Comparison of ENCODE assay signal across 8 mouse cellular contexts in the genomic region with DNA sequence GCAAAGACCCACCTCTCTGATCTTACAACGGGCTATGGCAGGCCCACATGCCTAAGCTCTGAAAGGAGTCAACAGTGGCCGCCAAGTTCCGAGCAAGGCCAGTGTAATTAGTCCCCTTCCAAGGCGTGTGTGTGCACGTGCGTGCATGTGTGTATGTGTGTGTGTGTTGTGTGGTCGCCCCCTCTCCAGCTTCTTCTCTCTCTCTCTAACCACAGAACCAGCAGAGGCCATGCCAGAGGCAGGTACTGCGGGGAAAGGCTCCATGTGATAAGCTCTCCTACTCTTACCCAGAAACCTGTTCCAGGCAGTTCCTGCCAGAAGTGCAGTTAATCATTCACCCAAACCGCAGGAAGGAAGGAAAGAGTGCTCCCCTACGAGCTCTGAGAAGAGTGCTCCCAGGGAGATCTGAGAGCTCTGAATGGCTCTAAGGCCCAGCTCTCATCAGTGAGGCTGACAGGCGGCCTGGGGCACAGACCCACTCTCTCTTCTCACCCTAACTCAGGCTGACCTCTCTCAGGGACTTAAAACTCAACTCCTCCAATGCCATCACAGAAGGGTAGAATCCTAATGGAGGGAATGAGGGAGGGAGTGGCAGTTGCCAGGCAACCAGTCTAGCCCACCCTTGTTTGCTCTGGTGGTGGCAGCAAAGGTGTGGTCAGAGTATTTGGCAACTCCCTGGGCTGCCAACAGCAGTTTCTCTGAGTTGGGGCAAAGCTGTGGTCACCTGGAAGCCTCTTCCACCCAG. TPM values are rescaled to one million over a fixed set of nuclear protein-coding genes. Genes with fewer than 3 reads are reported as not detected.
DNase-seq lines count a peak whose midpoint lies in the region; ATAC-seq lines count a peak whose summit lies in the region.
"Had no signal": no experiment of that assay in that cellular context is flagged by ENCODE, and none has a peak within 500 bp of the region (broad histone marks: within the 10 kb centered on the region; RNA-seq: fewer than 3 reads in every experiment).

A gene (plus strand): TSS at position 386 of the 745 bp plus-strand sequence.

- H3K4me3 ChIP-seq in kidney, embryonic 15.5 days (replicated peaks) = peak within 1 kb of the TSS; percentile 2; the same call in 1 of the 2 replicates
- peak within 1 kb of the TSS; percentile 36 for H3K4me3 ChIP-seq in lung, embryonic 16.5 days (ENCODE audit: low read length)

- H3K9me3 ChIP-seq in kidney, embryonic 15.5 days (replicated peaks) = no peaks in the 10 kb centered on the region
- no peaks in the 10 kb centered on the region for H3K9me3 ChIP-seq in lung, embryonic 16.5 days (ENCODE audit: control insufficient read depth, low read length)

- DNase-seq in 416B (ENCODE audit: low read depth) (peak; percentile 51), MEL-GATA-1-ER (ENCODE audit: extremely low read depth, low read depth) (peak; percentile 78), adipocyte (ENCODE audit: low spot score) (no peak)
- no peak for DNase-seq in layer of hippocampus, postnatal 36 days

- H3K4me1 ChIP-seq in kidney, embryonic 15.5 days = peaks cover 15% of the 10 kb centered on the region
- peaks cover 5% of the 10 kb centered on the region for H3K4me1 ChIP-seq in lung, embryonic 16.5 days (replicated peaks; ENCODE audit: control insufficient read depth, insufficient read depth, low read length)

- peaks cover 30% of the 10 kb centered on the region for H3K36me3 ChIP-seq in kidney, embryonic 15.5 days
- peaks cover 6% of the 10 kb centered on the region; the same call in 1 of the 2 replicates for H3K36me3 ChIP-seq in lung, embryonic 16.5 days (ENCODE audit: control insufficient read depth, insufficient read depth, low read length)

- 68% methylated on average over 11 of the region's 11 CpGs for WGBS in kidney, embryonic 15.5 days
- 51% methylated on average over 11 of the region's 11 CpGs for WGBS in lung, embryonic 16.5 days

- H3K4me2 ChIP-seq in kidney, embryonic 15.5 days = peak within 1 kb of the TSS; percentile 20
- H3K4me2 ChIP-seq in lung, embryonic 16.5 days (ENCODE audit: low read depth, low read length) = peak within 1 kb of the TSS; percentile 54

- peak within 1 kb of the TSS; percentile 89 for H3K27ac ChIP-seq in kidney, embryonic 15.5 days
- H3K27ac ChIP-seq in lung, embryonic 16.5 days (ENCODE audit: low read length) = peak within 1 kb of the TSS; percentile 97

- H3K27me3 ChIP-seq in kidney, embryonic 15.5 days = no peaks in the 10 kb centered on the region
- H3K27me3 ChIP-seq in lung, embryonic 16.5 days (ENCODE audit: control insufficient read depth, insufficient read depth, low read depth, low read length) = no peaks in the 10 kb centered on the region

- no peak within 1 kb of the TSS for H3K9ac ChIP-seq in kidney, embryonic 15.5 days
- H3K9ac ChIP-seq in lung, embryonic 16.5 days (ENCODE audit: low read length) = peak within 1 kb of the TSS; percentile 61

- ATAC-seq in kidney, embryonic 15.5 days (replicated peaks; ENCODE audit: low FRiP score) = peak; percentile 83
- ATAC-seq in lung, embryonic 16.5 days (ENCODE audit: low read depth) = peak; percentile 92
- ATAC-seq in activated CD4-positive, CD25-positive, alpha-beta regulatory T cell, adult 4 months = no peak
- ATAC-seq: inflammation-experienced regulatory T-cells, adult 6 months had no signal

RNA-seq across cellular contexts. Expression of the gene that starts here (rescaled TPM):
- 9.1 and 9.9 TPM in 2 replicates for polyA plus RNA-seq in kidney, embryonic 15.5 days (2015; fragmentation: Nextera tagmentation; extraction: Ambion mirVana)
- polyA plus RNA-seq in lung, embryonic 16.5 days (2015; fragmentation: Nextera tagmentation; extraction: Ambion mirVana) = 35.5 and 36.2 TPM in 2 replicates
- not detected for total RNA-seq in layer of hippocampus, postnatal 36 days (2021)
- polyA plus RNA-seq in activated CD4-positive, CD25-positive, alpha-beta regulatory T cell, adult 4 months (2017; shearing (Covaris generic)) = 1 to 10 TPM; 2.5 to 3.6 TPM

Comparison
In these comparisons a context has a peak if more than half of its experiments do, and no peak if none do; other contexts are left out.
1. DNase-seq: peak in 416B (single experiment) and MEL-GATA-1-ER (single experiment); none in adipocyte (single experiment) and layer of hippocampus, postnatal 36 days (0 of 2).